Mouse (Mus musculus) adrenal gland, postnatal 25 days (tissue): ENCODE results near the gene Foxc1. TPM values are rescaled to one million over a fixed set of nuclear protein-coding genes. Genes with fewer than 3 reads are reported as not detected.

Source experiments
- DNase-seq: peaks from one replicate; pipeline ENCODE4 v3.0.0; 2021; ENCODE audit warnings: mixed read lengths
- total RNA-seq: library from RNA; stranded (reverse); gene quantifications from 2 replicates; pipeline ENCODE4 v1.2.3, GENCODE M21; 2021

Foxc1 gene
- total RNA-seq, 1 experiment from 2014 or later: 8.1 TPM

- no peak for DNase-seq
These were observed 29.4 kb downstream of the Foxc1 start for GRCm38 (mm10) chr13:31835802-31836201.

GRCm38 (mm10) chr13:31849258-31849971 lies 43.0 kb downstream of the Foxc1 start:
- DNase-seq: no peak

GRCm38 (mm10) chr13:31853564-31853963 lies 47.1 kb downstream of the Foxc1 start:
- DNase-seq: no peak

GRCm38 (mm10) chr13:31854000-31854399 lies 47.6 kb downstream of the Foxc1 start:
- DNase-seq: no peak

- no peak for DNase-seq
These were observed 53.8 kb downstream of the Foxc1 start for GRCm38 (mm10) chr13:31860200-31860599.

Other genes starting within 250 kb of the Foxc1 start
- 0.09 and 0.29 TPM in 2 replicates for gene A530084C06Rik, start 247.3 kb upstream of the Foxc1 start, total RNA-seq
- gene Foxf2, start 180.8 kb upstream of the Foxc1 start, total RNA-seq: not detected in 2 replicates